Mouse (Mus musculus) right cerebral cortex, postnatal 10 days (tissue): ENCODE results near the gene 9930111J21Rik2.
A peak's percentile ranks its signal among the peaks of the same experiment; 100 is the strongest.
"Not testable (repeated sequence)": the region's sequence is repeated elsewhere in the genome, so short reads cannot be mapped to it uniquely, and the experiment has no call there.

Experiments
- DNase-seq, 2 experiments: peaks; one replicate each; pipeline ENCODE4 v3.0.0; 2021; ENCODE audit warnings: low spot score in 2 of 2

Gene 9930111J21Rik2

GRCm38 (mm10) chr11:49051093-49051891 lies at the start of gene 9930111J21Rik2:
9930111J21Rik2 (minus strand) TSS chr11:49051242.
- not testable (repeated sequence) for DNase-seq

GRCm38 (mm10) chr11:49100409-49100808 lies 49.4 kb upstream of the 9930111J21Rik2 start:
- no peak for DNase-seq

GRCm38 (mm10) chr11:49095367-49095766 lies 44.3 kb upstream of the 9930111J21Rik2 start:
- no peak for DNase-seq

- DNase-seq: no peak
Observed at GRCm38 (mm10) chr11:49093861-49094660, 43.0 kb upstream of the 9930111J21Rik2 start.

- no peak for DNase-seq
Observed at GRCm38 (mm10) chr11:49092786-49093185, 41.7 kb upstream of the 9930111J21Rik2 start.

GRCm38 (mm10) chr11:49092053-49092586 lies 41.1 kb upstream of the 9930111J21Rik2 start:
- no peak for DNase-seq

- no peak for DNase-seq
Observed at GRCm38 (mm10) chr11:49091171-49091570, 40.1 kb upstream of the 9930111J21Rik2 start.

GRCm38 (mm10) chr11:49090551-49090950 lies 39.5 kb upstream of the 9930111J21Rik2 start:
- DNase-seq: no peak

- DNase-seq: no peak
Observed at GRCm38 (mm10) chr11:49089735-49090507, 38.9 kb upstream of the 9930111J21Rik2 start.

GRCm38 (mm10) chr11:49088990-49089652 lies 38.1 kb upstream of the 9930111J21Rik2 start:
- DNase-seq: no peak

- DNase-seq: no peak
Observed at GRCm38 (mm10) chr11:49087830-49088616, 37.0 kb upstream of the 9930111J21Rik2 start.

GRCm38 (mm10) chr11:49086858-49087361 lies 35.9 kb upstream of the 9930111J21Rik2 start:
- no peak for DNase-seq

- DNase-seq: no peak
Observed at GRCm38 (mm10) chr11:49084875-49085274, 33.8 kb upstream of the 9930111J21Rik2 start.

GRCm38 (mm10) chr11:49084385-49084784 lies 33.3 kb upstream of the 9930111J21Rik2 start:
- DNase-seq: no peak

GRCm38 (mm10) chr11:49083808-49084207 lies 32.8 kb upstream of the 9930111J21Rik2 start:
- DNase-seq: no peak

GRCm38 (mm10) chr11:49083146-49083545 lies 32.1 kb upstream of the 9930111J21Rik2 start:
- peak in 1 of 2 experiments; percentile 47 for DNase-seq

- DNase-seq: no peak
Observed at GRCm38 (mm10) chr11:49081886-49082285, 30.8 kb upstream of the 9930111J21Rik2 start.

- DNase-seq: no peak
Observed at GRCm38 (mm10) chr11:49081356-49081755, 30.3 kb upstream of the 9930111J21Rik2 start.

- DNase-seq: no peak
Observed at GRCm38 (mm10) chr11:49080636-49081035, 29.6 kb upstream of the 9930111J21Rik2 start.

GRCm38 (mm10) chr11:49078719-49079118 lies 27.7 kb upstream of the 9930111J21Rik2 start:
- no peak for DNase-seq
